Mouse (Mus musculus) frontal cortex, postnatal 14 days (tissue): ENCODE results near the gene Cfap126.
A peak's percentile ranks its signal among the peaks of the same experiment; 100 is the strongest.
"Not testable (repeated sequence)": the region's sequence is repeated elsewhere in the genome, so short reads cannot be mapped to it uniquely, and the experiment has no call there.

ENCODE experiments used
- DNase-seq, 2 experiments: peaks; one replicate each; pipeline ENCODE4 v3.0.0; 2022; ENCODE audit warnings: low spot score in 2 of 2

The Cfap126 gene

GRCm38 (mm10) chr1:171113873-171114299, at the start of gene Cfap126:
Cfap126 (plus strand) TSS chr1:171113918.
- peak in 1 of 2 experiments; percentile 29 for DNase-seq

DNA sequence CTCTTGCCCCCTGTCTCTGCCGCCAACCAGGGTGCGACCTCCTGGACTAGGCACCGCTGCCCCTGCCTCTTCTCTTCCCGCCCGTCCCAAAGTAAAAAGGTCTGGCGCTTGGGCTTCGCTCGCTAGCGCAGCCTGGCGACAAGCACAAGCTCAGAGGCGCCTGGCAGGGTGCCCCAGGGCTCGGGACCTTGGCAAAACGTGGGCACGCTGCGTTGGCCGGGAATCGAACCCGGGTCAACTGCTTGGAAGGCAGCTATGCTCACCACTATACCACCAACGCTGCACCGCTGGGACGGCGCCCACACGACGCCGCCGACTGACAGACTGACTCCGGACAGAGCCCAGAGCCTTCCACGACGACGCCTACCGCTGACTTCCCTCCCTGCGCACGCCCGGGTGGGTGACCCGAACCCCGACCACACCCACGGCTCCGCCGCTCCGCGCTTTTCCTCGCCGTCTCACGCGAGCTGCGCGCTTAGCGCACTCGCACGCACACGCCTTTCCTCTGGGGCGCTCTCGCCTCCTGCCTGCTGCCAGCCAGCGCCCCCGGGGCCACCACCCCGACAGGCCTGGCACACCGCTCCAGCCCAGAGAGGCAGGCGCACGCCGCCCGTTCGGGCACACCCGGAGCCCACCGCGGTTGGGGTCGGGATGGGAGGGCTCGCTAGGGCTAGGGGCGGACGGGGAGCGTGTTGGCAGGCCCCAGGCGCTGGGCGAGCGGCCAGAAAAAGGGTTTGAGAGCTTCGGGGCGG, 49.1 kb upstream of the Cfap126 start, which contains the start of gene Fcgr3:
Fcgr3 (minus strand) TSS at position 445 of the 752 bp plus-strand sequence.
- DNase-seq: peak; percentile 86 to 87

DNA sequence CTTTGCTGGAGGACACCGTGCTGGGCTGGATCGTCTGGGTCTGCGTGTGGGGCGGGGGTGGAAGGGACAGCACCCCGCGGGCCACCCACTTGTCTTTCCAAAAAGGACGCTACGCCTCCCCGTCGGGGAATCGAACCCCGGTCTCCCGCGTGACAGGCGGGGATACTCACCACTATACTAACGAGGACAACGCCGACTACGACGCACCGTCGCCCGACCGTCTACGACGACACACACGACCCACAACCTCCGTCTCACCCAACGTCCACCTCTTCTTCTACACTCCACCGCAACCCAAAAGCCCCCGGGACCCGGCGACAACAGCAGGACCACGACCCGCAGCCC, 48.5 kb upstream of the Cfap126 start:
- peak in 1 of 2 experiments; percentile 69 for DNase-seq

- DNase-seq: not testable (repeated sequence)
Observed at GRCm38 (mm10) chr1:171065768-171066167, 48.0 kb upstream of the Cfap126 start.

- DNase-seq: not testable (repeated sequence)
Observed at GRCm38 (mm10) chr1:171066583-171066982, 47.1 kb upstream of the Cfap126 start.

- not testable (repeated sequence) for DNase-seq
Observed at GRCm38 (mm10) chr1:171067928-171068327, 45.8 kb upstream of the Cfap126 start.

DNA sequence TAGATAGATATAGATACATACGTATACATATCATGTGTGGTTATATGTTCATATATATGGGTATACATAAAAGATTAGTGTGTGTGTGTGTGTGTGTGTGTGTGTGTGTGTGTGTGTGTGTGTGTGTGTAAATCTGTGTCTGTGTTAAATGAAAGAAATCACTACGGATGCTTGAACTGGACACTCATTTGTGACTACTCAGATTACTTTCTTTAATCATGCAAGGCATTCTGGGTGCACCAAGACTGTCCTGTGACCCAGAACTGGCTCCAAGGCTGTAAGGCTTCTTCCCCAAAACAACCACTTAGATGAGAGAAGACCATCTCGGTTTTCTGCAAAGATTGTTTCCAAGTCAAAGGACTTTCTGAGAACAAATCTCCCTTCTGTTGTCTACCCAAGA, 44.2 kb upstream of the Cfap126 start:
- DNase-seq: not testable (repeated sequence)

DNA sequence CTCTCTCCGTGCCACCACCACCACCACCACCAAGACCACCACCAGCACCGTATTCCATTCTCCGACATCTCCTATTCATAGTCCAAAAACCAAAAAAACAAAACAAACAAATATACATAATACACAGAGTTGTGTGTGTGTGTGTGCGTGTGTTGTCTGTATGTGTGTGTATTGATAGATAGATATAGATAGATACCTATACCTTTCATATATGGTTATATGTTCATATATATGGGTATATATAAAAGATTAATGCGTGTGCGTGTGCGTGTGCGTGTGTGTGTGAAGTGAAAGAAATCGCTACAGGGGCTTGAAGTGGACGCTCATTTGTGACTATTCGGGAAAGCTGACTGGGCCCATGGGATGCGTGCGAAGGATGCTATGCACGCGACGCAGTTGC, 42.8 kb upstream of the Cfap126 start:
- DNase-seq: not testable (repeated sequence)

DNA sequence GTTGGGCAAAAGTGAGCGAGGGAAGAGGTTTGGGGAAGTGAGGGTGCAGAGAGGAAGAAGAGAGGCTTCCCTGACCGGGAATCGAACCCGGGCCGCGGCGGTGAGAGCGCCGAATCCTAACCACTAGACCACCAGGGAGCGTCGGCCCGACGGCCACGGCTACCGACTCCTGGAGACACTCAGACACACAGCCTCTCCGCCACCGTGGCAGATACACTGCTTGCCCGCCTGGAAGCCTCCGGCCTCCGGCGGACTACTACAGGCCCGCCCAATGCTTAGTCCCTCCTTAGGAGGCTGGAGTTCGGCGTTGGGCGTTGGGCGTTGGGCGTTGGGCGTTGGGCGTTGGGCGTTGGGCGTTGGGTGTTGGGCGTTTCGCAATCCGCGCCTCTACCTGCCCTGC, 42.0 kb upstream of the Cfap126 start:
- not testable (repeated sequence) for DNase-seq

DNA sequence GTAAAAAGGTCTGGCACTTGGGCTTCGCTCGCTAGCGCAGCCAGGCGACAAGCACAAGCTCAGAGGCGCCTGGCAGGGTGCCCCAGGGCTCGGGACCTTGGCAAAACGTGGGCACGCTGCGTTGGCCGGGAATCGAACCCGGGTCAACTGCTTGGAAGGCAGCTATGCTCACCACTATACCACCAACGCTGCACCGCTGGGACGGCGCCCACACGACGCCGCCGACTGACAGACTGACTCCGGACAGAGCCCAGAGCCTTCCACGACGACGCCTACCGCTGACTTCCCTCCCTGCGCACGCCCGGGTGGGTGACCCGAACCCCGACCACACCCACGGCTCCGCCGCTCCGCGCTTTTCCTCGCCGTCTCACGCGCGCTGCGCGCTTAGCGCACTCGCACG, 41.5 kb upstream of the Cfap126 start:
- not testable (repeated sequence) for DNase-seq

DNA sequence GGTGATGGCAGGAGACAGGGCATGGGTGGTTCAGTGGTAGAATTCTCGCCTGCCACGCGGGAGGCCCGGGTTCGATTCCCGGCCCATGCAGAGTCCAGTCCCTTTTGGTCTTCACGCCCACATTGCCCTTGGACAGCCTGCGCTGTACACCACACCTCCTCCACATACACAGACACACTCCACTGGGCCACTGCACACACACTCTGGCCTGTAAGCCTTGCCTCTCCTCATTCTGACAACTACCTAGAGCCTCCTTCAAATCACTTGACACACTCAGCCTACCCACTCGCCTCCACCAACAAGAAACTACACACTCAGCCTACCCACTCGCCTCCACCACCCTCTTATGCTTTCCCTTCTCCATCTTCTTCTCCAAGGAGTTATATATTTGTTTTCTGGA, 39.4 kb upstream of the Cfap126 start:
- peak in 1 of 2 experiments; percentile 16 for DNase-seq

GRCm38 (mm10) chr1:171076176-171076575, 37.5 kb upstream of the Cfap126 start:
- DNase-seq: not testable (repeated sequence)

DNA sequence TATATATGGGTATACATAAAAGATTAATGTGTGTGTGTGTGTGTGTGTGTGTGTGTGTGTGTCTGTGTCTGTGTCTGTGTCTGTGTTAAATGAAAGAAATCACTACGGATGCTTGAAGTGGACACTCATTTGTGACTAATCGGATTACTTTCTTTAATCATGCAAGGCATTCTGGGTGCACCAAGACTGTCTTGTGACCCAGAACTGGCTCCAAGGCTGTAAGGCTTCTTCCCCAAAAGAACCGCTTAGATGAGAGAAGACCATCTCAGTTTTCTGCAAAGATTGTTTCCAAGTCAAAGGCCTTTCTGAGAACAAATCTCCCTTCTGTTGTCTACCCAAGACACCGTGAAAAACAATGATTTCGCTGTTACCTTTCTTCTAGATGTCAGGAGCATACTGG, 36.5 kb upstream of the Cfap126 start:
- DNase-seq: not testable (repeated sequence)

DNA sequence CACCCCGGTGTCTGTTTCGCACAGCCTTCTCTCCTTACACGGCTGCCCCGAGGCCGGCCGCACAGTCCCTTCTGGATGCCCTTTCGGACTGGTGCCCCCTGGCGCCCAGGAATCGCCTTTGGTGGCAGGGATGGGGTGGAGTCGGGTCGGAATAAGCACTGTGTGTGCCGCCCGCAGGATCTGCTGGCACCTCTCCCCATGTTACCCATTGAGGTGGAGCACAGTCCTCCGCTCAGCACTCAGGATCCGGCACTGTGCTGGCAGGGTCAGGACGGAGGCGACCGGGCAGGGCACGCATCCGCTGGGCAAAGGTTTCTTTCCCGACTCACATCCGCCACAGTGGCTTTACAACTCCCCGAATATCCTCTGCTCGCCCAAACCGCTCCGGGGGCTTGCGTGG, 35.8 kb upstream of the Cfap126 start:
- peak; percentile 41 to 57 for DNase-seq

DNA sequence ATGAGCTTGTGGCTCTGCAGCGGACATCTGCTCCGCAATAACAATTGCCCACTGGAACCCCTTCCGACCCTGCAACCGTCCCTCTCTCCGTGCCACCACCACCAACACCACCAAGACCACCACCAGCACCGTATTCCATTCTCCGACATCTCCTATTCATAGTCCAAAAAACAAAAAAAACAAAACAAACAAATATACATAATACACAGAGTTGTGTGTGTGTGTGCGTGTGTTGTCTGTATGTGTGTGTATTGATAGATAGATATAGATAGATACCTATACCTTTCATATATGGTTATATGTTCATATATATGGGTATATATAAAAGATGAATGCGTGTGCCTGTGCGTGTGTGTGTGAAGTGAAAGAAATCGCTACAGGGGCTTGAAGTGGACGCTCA, 35.3 kb upstream of the Cfap126 start:
- not testable (repeated sequence) for DNase-seq

- not testable (repeated sequence) for DNase-seq
Observed at GRCm38 (mm10) chr1:171079345-171079744, 34.4 kb upstream of the Cfap126 start.

- DNase-seq: not testable (repeated sequence)
Observed at GRCm38 (mm10) chr1:171079825-171080224, 33.9 kb upstream of the Cfap126 start.

- DNase-seq: not testable (repeated sequence)
Observed at GRCm38 (mm10) chr1:171081512-171082231, 32.0 kb upstream of the Cfap126 start.

DNA sequence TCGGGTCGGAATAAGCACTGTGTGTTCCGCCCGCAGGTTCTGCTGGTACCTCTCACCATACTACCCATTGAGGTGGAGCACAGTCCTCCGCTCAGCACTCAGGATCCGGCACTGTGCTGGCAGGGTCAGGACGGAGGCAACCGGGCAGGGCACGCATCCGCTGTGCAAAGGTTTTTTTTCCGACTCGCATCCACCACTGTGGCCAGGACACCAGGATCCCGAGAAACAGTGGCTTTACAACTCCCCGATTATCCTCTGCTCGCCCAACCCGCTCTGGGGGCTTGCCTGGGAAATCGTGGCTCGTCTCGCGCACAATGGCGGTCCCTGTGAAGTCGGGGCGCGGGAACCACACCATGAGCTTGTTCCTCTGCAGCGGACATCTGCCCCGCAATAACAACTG, 28.0 kb upstream of the Cfap126 start:
- no peak for DNase-seq

- not testable (repeated sequence) for DNase-seq
Observed at GRCm38 (mm10) chr1:171088237-171088869, 25.4 kb upstream of the Cfap126 start.

- no peak for DNase-seq
Observed at GRCm38 (mm10) chr1:171089891-171090290, 23.8 kb upstream of the Cfap126 start.

DNA sequence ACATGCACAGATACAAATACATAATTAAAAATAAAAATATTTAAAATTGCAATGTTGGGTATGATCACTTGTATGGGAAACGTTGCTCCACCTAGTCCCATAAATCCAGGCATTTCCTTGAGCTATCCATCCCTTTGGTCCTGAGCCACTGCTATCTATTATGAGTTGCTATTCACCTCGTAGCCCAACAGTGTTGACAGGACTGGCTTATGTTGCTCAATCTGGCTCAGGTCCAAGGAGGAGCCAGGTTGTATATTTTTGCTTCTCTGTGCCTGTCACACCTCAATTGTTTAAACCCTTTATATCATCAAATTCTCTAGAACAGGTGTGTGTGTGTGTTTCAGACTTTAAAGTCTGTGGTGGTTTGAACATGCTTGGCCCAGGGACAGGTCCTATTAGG, 23.0 kb upstream of the Cfap126 start:
- no peak for DNase-seq
